Mouse (Mus musculus) lung, postnatal 0 days (tissue): ENCODE measurements around the gene Gpr183. TPM values are rescaled to one million over a fixed set of nuclear protein-coding genes. Genes with fewer than 3 reads are reported as not detected.

Source experiments
- ATAC-seq: fragments of 200-750 bp; cut with Nextera tagmentation; 2 replicates; pipeline ENCODE4 v1.8.0; 2017; ENCODE audit warnings: moderate library complexity
- DNase-seq: peaks from one replicate; pipeline ENCODE4 v3.0.0-alpha.2; 2016; ENCODE audit warnings: low spot score
- H3K27ac ChIP-seq: fragments of 300-500 bp; sonication (generic); 2 replicates; pipeline ENCODE4 v1.5.1; 2014; ENCODE audit warnings: antibody characterized with exemption, mild to moderate bottlenecking, low read length, mixed read lengths
- H3K27me3 ChIP-seq: fragments of 300-500 bp; sonication (generic); replicated peaks from 2 replicates; pipeline ENCODE4 v1.6.1; 2014; ENCODE audit warnings: low read length, mixed read lengths; ENCODE audit not compliant: insufficient read depth
- H3K36me3 ChIP-seq: fragments of 300-500 bp; sonication (generic); 2 replicates; pipeline ENCODE4 v1.6.1; 2014; ENCODE audit warnings: low read length, mixed read lengths; ENCODE audit not compliant: insufficient read depth
- H3K4me1 ChIP-seq: fragments of 300-500 bp; sonication (generic); 2 replicates; pipeline ENCODE4 v1.6.1; 2014; ENCODE audit warnings: antibody characterized with exemption, low read depth, low read length, mixed read lengths; ENCODE audit not compliant: insufficient read depth
- H3K4me2 ChIP-seq: fragments of 300-500 bp; sonication (generic); replicated peaks from 2 replicates; pipeline ENCODE4 v1.6.1; 2014; ENCODE audit warnings: low read depth, mild to moderate bottlenecking, low read length, moderate library complexity, mixed read lengths
- H3K4me3 ChIP-seq: fragments of 300-500 bp; sonication (generic); 2 replicates; pipeline ENCODE4 v1.5.1; 2014; ENCODE audit warnings: low read depth, low read length
- H3K9ac ChIP-seq: fragments of 300-500 bp; sonication (generic); replicated peaks from 2 replicates; pipeline ENCODE4 v1.6.1; 2014; ENCODE audit warnings: low read depth, mild to moderate bottlenecking
- H3K9me3 ChIP-seq: fragments of 300-500 bp; sonication (generic); 2 replicates; pipeline ENCODE4 v1.6.1; 2016; ENCODE audit warnings: low read length, mixed read lengths
- CTCF ChIP-seq: IDR thresholded peaks from 2 replicates; pipeline ENCODE4 v1.5.1; 2016; ENCODE audit warnings: antibody characterized with exemption, mild to moderate bottlenecking
- EP300 ChIP-seq: IDR thresholded peaks from 2 replicates; pipeline ENCODE4 v1.6.1; 2016; ENCODE audit warnings: antibody characterized with exemption, mild to moderate bottlenecking, control low read depth
- WGBS: fragments of 180-500 bp; shearing (Covaris S2); extraction: QIAGEN DNeasy Blood & Tissue Kit; methylation state at CpG from one replicate; pipeline ENCODE4 v1.1.7; 2014; 5-methylcytosine and 5-hydroxymethylcytosine counted together
- polyA plus RNA-seq: library from polyadenylated mRNA; unstranded; fragments of >200 nt; fragmentation: Nextera tagmentation; extraction: Ambion mirVana; gene quantifications from 2 replicates; pipeline ENCODE4 v1.2.1, GENCODE M21; 2015

Gene Gpr183
- polyA plus RNA-seq, 1 experiment from 2014 or later, result 1.6 TPM

DNA sequence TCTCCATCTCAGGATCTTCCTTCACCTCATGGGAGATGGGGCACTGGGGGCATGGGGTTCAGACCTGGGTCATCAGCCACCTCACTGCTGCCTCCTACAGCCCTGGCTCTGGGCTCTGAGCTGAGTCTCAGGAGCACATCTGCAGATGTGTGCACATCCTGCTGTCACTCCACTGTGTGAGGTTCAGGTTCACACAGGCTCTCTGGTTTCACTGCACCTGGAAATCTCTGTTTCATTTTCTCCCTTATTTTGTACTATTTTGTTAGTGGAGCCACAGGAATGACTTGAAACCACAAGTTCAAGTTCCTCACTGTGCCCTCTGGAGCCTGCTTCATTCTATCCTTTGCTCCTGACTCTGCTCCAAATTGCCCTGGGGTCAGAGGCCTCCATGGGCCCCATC lies 26.9 kb upstream of the Gpr183 start:
- H3K27ac ChIP-seq, result no peak overlapping the region
- ATAC-seq (no peak), DNase-seq (no peak)
- no peaks in the 10 kb centered on the region for H3K27me3 ChIP-seq
- no peaks in the 10 kb centered on the region for H3K9me3 ChIP-seq
- no peaks in the 10 kb centered on the region; the same call in 1 of the 2 replicates for H3K4me1 ChIP-seq
- H3K36me3 ChIP-seq, result peaks cover 9% of the 10 kb centered on the region; the same call in 1 of the 2 replicates
- H3K4me2 ChIP-seq, result no peak overlapping the region
- H3K4me3 ChIP-seq, result no peak overlapping the region
- no peak overlapping the region for H3K9ac ChIP-seq
- TF ChIP-seq CTCF (0 out of 2 replicates have a peak, but pooled peaks have one; percentile 1), EP300 (no peak)

DNA sequence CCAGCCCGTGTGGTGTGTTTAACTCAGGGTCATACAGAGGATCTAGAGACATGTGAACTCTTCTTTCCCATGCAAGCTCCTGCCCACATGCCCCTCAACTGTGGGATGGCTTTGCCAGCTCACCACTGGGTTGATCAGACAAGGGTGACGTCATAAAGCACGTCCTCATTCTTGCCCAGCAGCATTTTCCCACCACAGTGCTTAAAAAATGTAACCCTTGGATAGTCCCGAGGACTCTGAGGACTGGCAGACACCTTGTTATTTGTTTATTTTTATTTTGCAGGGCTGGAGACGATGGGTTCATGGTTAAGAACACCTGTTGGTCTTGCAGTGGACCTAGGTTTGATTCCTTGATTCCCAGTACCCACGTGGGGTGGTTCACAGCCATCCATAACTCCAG lies 25.9 kb upstream of the Gpr183 start:
- H3K27me3 ChIP-seq, result no peaks in the 10 kb centered on the region
- no peaks in the 10 kb centered on the region for H3K9me3 ChIP-seq
- ATAC-seq (no peak), DNase-seq (no peak)
- no peak overlapping the region for H3K9ac ChIP-seq
- WGBS, result 83% methylated on average over 6 of the region's 6 CpGs
- TF ChIP-seq EP300 (no peak), CTCF (no peak)
- no peak overlapping the region for H3K4me2 ChIP-seq
- H3K36me3 ChIP-seq, result peaks cover 9% of the 10 kb centered on the region; the same call in 1 of the 2 replicates
- H3K4me3 ChIP-seq, result no peak overlapping the region
- no peaks in the 10 kb centered on the region; the same call in 1 of the 2 replicates for H3K4me1 ChIP-seq
- no peak overlapping the region for H3K27ac ChIP-seq

DNA sequence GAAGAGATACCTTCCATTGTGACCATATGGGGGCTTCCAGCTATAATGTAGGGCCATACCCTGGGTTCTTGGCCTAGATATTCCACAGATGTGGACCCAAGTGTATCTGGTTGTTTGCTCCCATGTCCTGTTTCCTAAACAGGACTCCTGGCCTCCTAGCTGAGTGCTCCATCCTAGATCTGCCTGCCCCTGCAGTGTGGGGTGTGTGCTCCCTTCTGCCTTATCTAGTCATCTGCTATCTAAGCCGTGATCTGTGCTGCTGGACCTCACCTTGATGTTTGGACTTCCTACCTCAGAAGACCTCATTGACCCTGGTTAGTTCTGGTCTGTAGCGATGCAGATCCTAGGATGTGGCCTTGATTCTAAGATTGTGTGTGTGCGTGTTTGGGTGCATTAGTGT lies 24.9 kb upstream of the Gpr183 start:
- Histone ChIP-seq H3K4me3 (no peak overlapping the region), H3K4me1 (no peaks in the 10 kb centered on the region; the same call in 1 of the 2 replicates), H3K27me3 (no peaks in the 10 kb centered on the region), H3K9ac (no peak overlapping the region), H3K4me2 (no peak overlapping the region), H3K9me3 (no peaks in the 10 kb centered on the region), H3K36me3 (peaks cover 7% of the 10 kb centered on the region; the same call in 1 of the 2 replicates), H3K27ac (no peak overlapping the region)
- no peak for DNase-seq
- TF ChIP-seq CTCF (no peak), EP300 (no peak)
- no peak for ATAC-seq
- 94% methylated on average over 3 of the region's 3 CpGs for WGBS

DNA sequence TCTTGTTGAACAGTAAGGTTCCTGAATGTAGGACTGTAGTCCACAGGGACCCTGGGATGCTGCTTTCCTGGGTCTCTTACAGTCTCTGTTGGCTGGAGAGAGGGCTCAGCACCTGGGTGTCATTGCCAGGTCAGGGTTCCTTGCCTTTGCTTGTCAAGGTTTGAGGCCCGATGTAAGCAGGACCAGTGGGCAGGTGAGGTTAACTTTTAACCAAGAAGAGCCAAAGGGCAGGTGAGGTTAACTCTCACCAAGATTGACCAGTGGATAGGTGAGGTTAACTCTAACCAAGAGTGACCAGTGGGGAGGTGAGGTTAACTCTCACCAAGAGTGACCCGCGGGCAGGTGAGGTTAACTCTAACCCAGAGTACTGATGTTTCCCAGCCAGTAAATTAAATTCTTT lies 24.3 kb upstream of the Gpr183 start:
- Histone ChIP-seq H3K9me3 (no peaks in the 10 kb centered on the region), H3K4me3 (no peak overlapping the region), H3K4me1 (no peaks in the 10 kb centered on the region; the same call in 1 of the 2 replicates), H3K27ac (no peak overlapping the region), H3K9ac (no peak overlapping the region), H3K27me3 (no peaks in the 10 kb centered on the region), H3K4me2 (no peak overlapping the region), H3K36me3 (0 out of 2 replicates have a peak, but pooled peaks cover 2% of the 10 kb centered on the region)
- ATAC-seq (no peak), DNase-seq (no peak)
- TF ChIP-seq CTCF (no peak), EP300 (no peak)
- 87% methylated on average over 3 of the region's 3 CpGs for WGBS

DNA sequence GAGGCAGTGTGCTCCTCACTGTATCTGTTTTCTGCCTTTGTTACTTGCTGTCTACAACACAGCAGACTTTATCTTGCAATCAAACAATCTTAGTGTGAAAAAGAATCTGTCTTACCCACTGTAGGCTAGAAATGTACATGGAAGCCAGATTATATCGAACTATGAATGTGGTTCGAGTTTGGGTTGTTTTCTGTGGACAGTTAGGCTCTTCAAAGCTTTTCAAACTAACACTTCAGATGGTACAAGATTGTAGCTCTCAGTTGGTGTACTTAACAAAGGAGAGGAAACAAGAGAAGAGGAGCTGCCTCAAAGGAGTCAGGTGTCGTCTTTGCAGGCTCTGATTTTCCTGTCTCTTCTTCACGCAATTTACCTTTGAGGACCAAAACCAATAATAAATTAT lies 22.7 kb upstream of the Gpr183 start:
- WGBS, result 77% methylated on average over 4 of the region's 4 CpGs
- H3K27me3 ChIP-seq, result no peaks in the 10 kb centered on the region
- ATAC-seq, result no peak
- H3K4me1 ChIP-seq, result peaks cover 3% of the 10 kb centered on the region; the same call in 1 of the 2 replicates
- no peak overlapping the region for H3K4me2 ChIP-seq
- H3K36me3 ChIP-seq, result no peaks in the 10 kb centered on the region
- H3K9ac ChIP-seq, result no peak overlapping the region
- no peaks in the 10 kb centered on the region for H3K9me3 ChIP-seq
- no peak overlapping the region for H3K4me3 ChIP-seq
- no peak for DNase-seq
- no peak overlapping the region for H3K27ac ChIP-seq
- TF ChIP-seq EP300 (no peak), CTCF (no peak)

DNA sequence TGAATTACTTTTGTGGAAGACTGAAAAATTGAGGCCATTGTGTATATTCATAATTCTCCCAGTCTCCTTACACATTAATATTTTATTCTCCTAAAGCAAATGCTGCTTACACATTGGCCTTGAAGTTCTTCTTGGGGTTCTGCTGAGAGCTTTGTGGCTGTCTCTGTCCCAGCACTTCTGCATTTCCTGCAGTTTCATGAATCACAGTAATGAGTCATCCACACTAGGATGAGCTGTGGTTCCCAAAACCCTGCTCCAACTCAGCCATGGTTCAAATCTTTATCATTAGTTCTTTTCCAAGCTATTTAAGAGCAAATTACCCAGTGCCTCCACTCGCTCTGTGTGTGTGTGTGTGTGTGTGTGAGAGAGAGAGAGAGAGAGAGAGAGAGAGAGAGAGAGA lies 22.3 kb upstream of the Gpr183 start:
- TF ChIP-seq EP300 (no peak), CTCF (no peak)
- DNase-seq (no peak), ATAC-seq (no peak)
- peaks cover 3% of the 10 kb centered on the region; the same call in 1 of the 2 replicates for H3K4me1 ChIP-seq
- H3K27ac ChIP-seq, result no peak overlapping the region
- no peaks in the 10 kb centered on the region for H3K9me3 ChIP-seq
- no peak overlapping the region for H3K9ac ChIP-seq
- no peaks in the 10 kb centered on the region for H3K27me3 ChIP-seq
- WGBS, result 74% methylated on average over 1 of the region's 1 CpGs
- no peaks in the 10 kb centered on the region for H3K36me3 ChIP-seq
- H3K4me3 ChIP-seq, result no peak overlapping the region
- no peak overlapping the region for H3K4me2 ChIP-seq

DNA sequence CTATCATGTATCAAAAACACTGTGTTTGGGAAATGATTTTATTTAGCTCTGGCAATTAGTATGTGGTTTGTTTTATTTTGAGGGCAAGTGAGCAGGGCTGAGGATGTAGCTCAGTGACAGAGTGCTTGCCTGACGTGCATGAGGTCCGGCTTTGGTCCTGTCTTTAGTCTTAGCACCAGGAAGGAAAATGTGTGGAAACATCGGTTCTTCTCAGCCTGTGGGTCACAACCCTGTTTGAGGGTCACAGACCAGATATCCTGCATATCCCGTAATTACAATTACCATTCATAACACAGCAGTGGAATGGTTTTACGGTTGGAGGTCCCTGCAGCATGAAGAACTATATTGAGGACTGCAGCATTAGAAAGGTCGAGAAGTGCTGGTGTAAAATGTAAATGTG lies 21.0 kb upstream of the Gpr183 start:
- no peak overlapping the region for H3K9ac ChIP-seq
- TF ChIP-seq EP300 (no peak), CTCF (no peak)
- H3K4me2 ChIP-seq, result no peak overlapping the region
- H3K27ac ChIP-seq, result no peak overlapping the region
- DNase-seq (no peak), ATAC-seq (no peak)
- no peaks in the 10 kb centered on the region for H3K9me3 ChIP-seq
- H3K4me1 ChIP-seq, result peaks cover 3% of the 10 kb centered on the region; the same call in 1 of the 2 replicates
- H3K36me3 ChIP-seq, result no peaks in the 10 kb centered on the region
- no peak overlapping the region for H3K4me3 ChIP-seq
- 65% methylated on average over 6 of the region's 6 CpGs for WGBS
- no peaks in the 10 kb centered on the region for H3K27me3 ChIP-seq
